Mouse (Mus musculus): ENCODE data around the gene Gm42957.

- no peak for TF ChIP-seq MYOD1 (IDR thresholded peaks at IDR 0.05; ENCODE audit: control insufficient read depth, insufficient read length, low read depth)
- no peak for TF ChIP-seq MYOG (IDR thresholded peaks at IDR 0.05; ENCODE audit: control insufficient read depth, extremely low read depth, insufficient read length)
- TF ChIP-seq CTCF (IDR thresholded peaks at IDR 0.05; ENCODE audit: control insufficient read depth, insufficient read depth, insufficient read length): no peak
- no peak for TF ChIP-seq USF1 (IDR thresholded peaks at IDR 0.05; ENCODE audit: low read depth)
- TF ChIP-seq MAX (IDR thresholded peaks at IDR 0.05): no peak
- TF ChIP-seq CEBPB (IDR thresholded peaks at IDR 0.05; ENCODE audit: low read depth): no peak
- TF ChIP-seq FOSL1 (IDR thresholded peaks at IDR 0.05; ENCODE audit: insufficient read depth, low read length, poor library complexity, severe bottlenecking): no peak
These were observed 38.2 kb downstream of the Gm42957 start for GRCm38 (mm10) chr3:96673514-96673913.
